Mouse (Mus musculus) kidney, adult 2 months (tissue): ENCODE measurements around the gene Bcl2l1. TPM values are rescaled to one million over a fixed set of nuclear protein-coding genes. Genes with fewer than 3 reads are reported as not detected.

Experiments used
- DNase-seq: peaks from one replicate; pipeline ENCODE4 v3.0.0; 2021
- H3K27ac ChIP-seq: fragments of 200-500 bp; 2 replicates; pipeline ENCODE4 v1.5.1; 2012; ENCODE audit warnings: low read depth, low read length, control low read depth, inconsistent platforms; ENCODE audit not compliant: insufficient read depth
- H3K27me3 ChIP-seq: fragments of 200-500 bp; replicated peaks from 2 replicates; pipeline ENCODE4 v1.6.1; 2012; ENCODE audit warnings: mild to moderate bottlenecking, moderate library complexity, low read length, inconsistent platforms; ENCODE audit not compliant: control insufficient read depth, insufficient read depth
- H3K36me3 ChIP-seq: fragments of 200-500 bp; 2 replicates; pipeline ENCODE4 v1.6.1; 2012; ENCODE audit warnings: mild to moderate bottlenecking, moderate library complexity, low read length, inconsistent platforms; ENCODE audit not compliant: control insufficient read depth, insufficient read depth
- H3K4me1 ChIP-seq: fragments of 200-500 bp; 2 replicates; pipeline ENCODE4 v1.6.1; 2011; ENCODE audit warnings: low read length; ENCODE audit not compliant: control insufficient read depth, insufficient read depth
- H3K4me3 ChIP-seq: fragments of 200-500 bp; 2 replicates; pipeline ENCODE4 v1.5.1; 2011; ENCODE audit warnings: mild to moderate bottlenecking, low read depth, low read length, control low read depth; ENCODE audit not compliant: insufficient read depth
- CTCF ChIP-seq: fragments of 200-500 bp; conservative IDR thresholded peaks from 2 replicates; pipeline ENCODE4 v1.5.1; 2011; ENCODE audit warnings: low read depth, mild to moderate bottlenecking, control low read depth, low read length, moderate library complexity, mixed read lengths; ENCODE audit not compliant: insufficient read depth, insufficient read length
- POLR2A ChIP-seq: fragments of 200-500 bp; IDR thresholded peaks from one replicate; pipeline ENCODE4 v1.6.1; 2011; ENCODE audit warnings: low read depth, low read length, control low read depth
- WGBS: fragments of 180-500 bp; shearing (Covaris S2); methylation state at CpG from one replicate; pipeline ENCODE4 v1.1.7; 2018; 5-methylcytosine and 5-hydroxymethylcytosine counted together
- polyA plus RNA-seq: library from polyadenylated mRNA; depleted of rRNA; stranded (reverse); fragments of >200 nt; gene quantifications from 2 replicates; pipeline ENCODE4 v1.2.3, GENCODE M21; 2012

The Bcl2l1 gene
- polyA plus RNA-seq, 1 experiment = 126 TPM

- H3K4me3 ChIP-seq = no peak overlapping the region
- peak overlapping the region; percentile 74 for H3K27ac ChIP-seq
- H3K4me1 ChIP-seq = peaks cover 85% of the 10 kb centered on the region
- peak; percentile 66 for DNase-seq
- no peaks in the 10 kb centered on the region for H3K27me3 ChIP-seq
- TF ChIP-seq CTCF (no peak), POLR2A (no peak)
- H3K36me3 ChIP-seq = no peaks in the 10 kb centered on the region
- WGBS = 21% methylated on average over 4 of the region's 4 CpGs
Observed at GRCm38 (mm10) chr2:152789591-152789999, 41.9 kb downstream of the Bcl2l1 start.

GRCm38 (mm10) chr2:152788892-152789421, 42.6 kb downstream of the Bcl2l1 start:
- TF ChIP-seq CTCF (no peak), POLR2A (no peak)
- Histone ChIP-seq H3K27me3 (no peaks in the 10 kb centered on the region), H3K36me3 (no peaks in the 10 kb centered on the region), H3K4me1 (peaks cover 82% of the 10 kb centered on the region), H3K27ac (peak overlapping the region; percentile 74), H3K4me3 (no peak overlapping the region)
- 52% methylated on average over 6 of the region's 6 CpGs for WGBS
- DNase-seq = peak; percentile 72

GRCm38 (mm10) chr2:152787543-152787942, 44.0 kb downstream of the Bcl2l1 start:
- Histone ChIP-seq H3K36me3 (no peaks in the 10 kb centered on the region), H3K27me3 (no peaks in the 10 kb centered on the region), H3K4me1 (peaks cover 68% of the 10 kb centered on the region), H3K27ac (peak overlapping the region; percentile 74), H3K4me3 (no peak overlapping the region)
- DNase-seq = no peak
- TF ChIP-seq POLR2A (no peak), CTCF (no peak)
- WGBS = 79% methylated on average over 6 of the region's 6 CpGs

- TF ChIP-seq POLR2A (no peak), CTCF (no peak)
- peak overlapping the region; percentile 74 for H3K27ac ChIP-seq
- peak; percentile 69 for DNase-seq
- no peaks in the 10 kb centered on the region for H3K27me3 ChIP-seq
- peaks cover 64% of the 10 kb centered on the region for H3K4me1 ChIP-seq
- no peaks in the 10 kb centered on the region for H3K36me3 ChIP-seq
- H3K4me3 ChIP-seq = no peak overlapping the region
- 58% methylated on average over 2 of the region's 2 CpGs for WGBS
Observed at GRCm38 (mm10) chr2:152787136-152787535, 44.4 kb downstream of the Bcl2l1 start.

- Histone ChIP-seq H3K27me3 (no peaks in the 10 kb centered on the region), H3K27ac (peak overlapping the region; percentile 97), H3K36me3 (peaks cover 2% of the 10 kb centered on the region; the same call in 1 of the 2 replicates), H3K4me1 (peaks cover 60% of the 10 kb centered on the region), H3K4me3 (no peak overlapping the region)
- peak; percentile 92 for DNase-seq
- WGBS = 14% methylated on average over 18 of the region's 18 CpGs
- TF ChIP-seq CTCF = no peak
- TF ChIP-seq POLR2A = peak; percentile 6
Observed at GRCm38 (mm10) chr2:152785446-152786350, 45.8 kb downstream of the Bcl2l1 start.

GRCm38 (mm10) chr2:152784640-152785039, 46.9 kb downstream of the Bcl2l1 start:
- Histone ChIP-seq H3K4me1 (peaks cover 53% of the 10 kb centered on the region), H3K27me3 (no peaks in the 10 kb centered on the region), H3K36me3 (peaks cover 2% of the 10 kb centered on the region; the same call in 1 of the 2 replicates), H3K4me3 (no peak overlapping the region), H3K27ac (peak overlapping the region; percentile 97)
- 62% methylated on average over 8 of the region's 8 CpGs for WGBS
- TF ChIP-seq CTCF (no peak), POLR2A (no peak)
- DNase-seq = peak; percentile 36

- TF ChIP-seq CTCF (no peak), POLR2A (no peak)
- Histone ChIP-seq H3K27ac (no peak overlapping the region), H3K36me3 (peaks cover 2% of the 10 kb centered on the region; the same call in 1 of the 2 replicates), H3K27me3 (no peaks in the 10 kb centered on the region), H3K4me1 (peaks cover 43% of the 10 kb centered on the region), H3K4me3 (no peak overlapping the region)
- WGBS = 93% methylated on average over 5 of the region's 5 CpGs
- DNase-seq = no peak
Observed at GRCm38 (mm10) chr2:152783241-152783640, 48.3 kb downstream of the Bcl2l1 start.
